In genomic region chr9:115581116-115581515, GRCm38 (mm10) we compare ENCODE assay signal across 17 mouse cellular contexts.
"Had no signal": no experiment of that assay in that cellular context is flagged by ENCODE, and none has a peak within 500 bp of the region (broad histone marks: within the 10 kb centered on the region; RNA-seq: fewer than 3 reads in every experiment).

No protein-coding gene starts in this region.

- ATAC-seq: liver, postnatal 0 days; midbrain, embryonic 15.5 days had no signal

- H3K9me3 ChIP-seq: lung, embryonic 15.5 days; midbrain, embryonic 15.5 days; stomach, embryonic 15.5 days had no signal

- H3K27me3 ChIP-seq: limb, embryonic 12.5 days; liver, embryonic 13.5 days; lung, embryonic 15.5 days; midbrain, embryonic 15.5 days; stomach, embryonic 15.5 days had no signal

- DNase-seq: kidney, adult 8-10 months; kidney, postnatal 36 days; liver; liver, embryonic 13.5 days; liver, postnatal 0 days; lung, postnatal 14 days; right cerebral cortex, postnatal 14 days; thymus, adult 2 months; thymus, postnatal 25 days had no signal

- H3K27ac ChIP-seq: kidney, postnatal 0 days; limb, embryonic 12.5 days; liver, embryonic 13.5 days; lung, embryonic 15.5 days; macrophage; midbrain, embryonic 15.5 days; stomach, embryonic 15.5 days had no signal

- H3K36me3 ChIP-seq: limb, embryonic 12.5 days; liver, embryonic 13.5 days; lung, embryonic 15.5 days; midbrain, embryonic 15.5 days; stomach, embryonic 15.5 days had no signal

- H3K9ac ChIP-seq: limb, embryonic 12.5 days; liver, embryonic 13.5 days; liver, postnatal 0 days; lung, embryonic 15.5 days; midbrain, embryonic 15.5 days; stomach, embryonic 15.5 days had no signal

- H3K4me3 ChIP-seq: limb, embryonic 12.5 days; liver, embryonic 13.5 days; lung, embryonic 15.5 days; megakaryocyte, embryonic 14.5 days; midbrain, embryonic 15.5 days; stomach, embryonic 15.5 days had no signal

- H3K4me2 ChIP-seq: limb, embryonic 12.5 days; liver, embryonic 13.5 days; lung, embryonic 15.5 days; midbrain, embryonic 11.5 days; midbrain, embryonic 15.5 days; stomach, embryonic 15.5 days had no signal

- H3K4me1 ChIP-seq: liver, embryonic 13.5 days; lung, embryonic 15.5 days; stomach, embryonic 15.5 days had no signal
